Mouse (Mus musculus) MEL (cell line): ENCODE results near the gene Cyp1a1.

ENCODE experiments used
- CTCF ChIP-seq, 3 experiments: IDR thresholded peaks in 2 of 3; conservative IDR thresholded peaks in 1 of 3; 2 replicates each; pipeline ENCODE4 v1.5.1; 2011 to 2012; ENCODE audit warnings: low read length in 3 of 3, low read depth in 2 of 3, mild to moderate bottlenecking in 2 of 3, improper control_type of control experiment in 1 of 3, inconsistent platforms in 1 of 3, mixed read lengths in 1 of 3, moderate library complexity in 1 of 3; ENCODE audit not compliant: control insufficient read depth in 1 of 3, insufficient read depth in 1 of 3, poor library complexity in 1 of 3, severe bottlenecking in 1 of 3
- E2F4 ChIP-seq: IDR thresholded peaks from 2 replicates; pipeline ENCODE4 v1.6.1; 2011; ENCODE audit warnings: low read depth, low read length, improper control_type of control experiment, borderline replicate concordance
- EP300 ChIP-seq, 2 experiments: IDR thresholded peaks; 2 replicates each; pipeline ENCODE4 v1.6.1; 2011; ENCODE audit warnings: improper control_type of control experiment in 2 of 2, low read length in 2 of 2, low read depth in 1 of 2, mild to moderate bottlenecking in 1 of 2
- MAFK ChIP-seq: IDR thresholded peaks from 2 replicates; pipeline ENCODE4 v1.6.1; 2011; ENCODE audit warnings: low read depth, mild to moderate bottlenecking, low read length, improper control_type of control experiment, borderline replicate concordance
- MXI1 ChIP-seq: IDR thresholded peaks from 2 replicates; pipeline ENCODE4 v1.6.1; 2011; ENCODE audit warnings: mild to moderate bottlenecking, low read depth, low read length, improper control_type of control experiment
- MYC ChIP-seq: IDR thresholded peaks from 2 replicates; pipeline ENCODE4 v1.6.1; 2011; ENCODE audit warnings: low read depth, mild to moderate bottlenecking, low read length, improper control_type of control experiment, moderate library complexity
- POLR2A ChIP-seq, 2 experiments: IDR thresholded peaks; 2 replicates each; pipeline ENCODE4 v1.6.1; 2011 to 2012; ENCODE audit warnings: low read length in 2 of 2, mild to moderate bottlenecking in 2 of 2, control low read depth in 1 of 2, improper control_type of control experiment in 1 of 2, low read depth in 1 of 2, moderate library complexity in 1 of 2; ENCODE audit not compliant: control insufficient read depth in 1 of 2, insufficient read depth in 1 of 2, poor library complexity in 1 of 2
- POLR2AphosphoS5 ChIP-seq: IDR thresholded peaks from 2 replicates; pipeline ENCODE4 v1.6.1; 2012; ENCODE audit warnings: low read depth, borderline replicate concordance, mild to moderate bottlenecking, inconsistent platforms, low read length, moderate library complexity, mixed read lengths
- TAL1 ChIP-seq: IDR thresholded peaks from 2 replicates; pipeline ENCODE4 v1.6.1; 2012; ENCODE audit warnings: mild to moderate bottlenecking, inconsistent platforms, low read length, moderate library complexity, mixed read lengths
- UBTF ChIP-seq: IDR thresholded peaks from 2 replicates; pipeline ENCODE4 v1.6.1; 2012; ENCODE audit warnings: low read depth, mild to moderate bottlenecking, inconsistent platforms, low read length, improper control_type of control experiment, moderate library complexity, borderline replicate concordance; ENCODE audit not compliant: insufficient read depth

DNA sequence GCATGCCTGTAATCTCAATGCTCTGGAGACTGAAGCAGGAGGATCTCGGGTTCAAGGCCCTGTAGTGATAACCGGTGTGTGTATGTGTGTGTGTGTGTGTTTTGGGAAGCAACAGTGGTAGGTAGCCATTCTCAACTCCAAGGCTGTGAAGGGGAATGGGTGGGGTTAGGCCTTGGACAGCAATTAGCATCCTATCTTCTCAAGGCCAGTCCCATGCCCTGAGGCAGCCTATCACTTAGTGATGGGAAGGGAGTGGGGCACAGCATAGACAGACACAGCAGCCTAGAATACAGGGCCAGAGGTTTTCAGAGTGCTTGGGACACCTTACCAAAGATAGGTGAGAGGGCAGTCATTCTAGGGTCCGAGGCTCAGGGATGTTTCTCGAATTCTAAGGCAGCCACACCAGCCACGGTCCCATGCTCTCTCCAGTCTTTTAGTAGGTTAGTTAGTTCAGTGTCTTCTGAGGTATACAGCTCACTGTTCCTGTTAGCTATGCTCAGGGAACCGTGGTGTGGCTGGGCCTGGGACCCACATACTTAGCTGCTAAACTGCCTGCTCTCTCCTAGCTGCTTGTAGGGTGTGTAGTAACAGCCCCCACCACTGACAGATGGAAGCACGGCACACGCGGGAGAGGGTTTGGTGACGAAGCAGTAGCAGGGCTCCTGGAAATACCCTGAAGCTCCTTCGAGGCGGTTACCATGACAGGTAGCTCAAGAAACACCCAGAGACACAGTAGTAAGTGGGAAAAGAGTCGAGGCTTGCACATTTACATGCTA lies 45.8 kb upstream of the Cyp1a1 start:
- TF ChIP-seq E2F4 (no peak), POLR2A (IDR thresholded peaks at IDR 0.05; ENCODE audit: control insufficient read depth in 1 of 2, insufficient read depth in 1 of 2, low read depth in 1 of 2, low read length in 2 of 2, poor library complexity in 1 of 2) (no peak), CTCF (IDR thresholded peaks at IDR 0.05 in 2 of 3, conservative IDR thresholded peaks at IDR 0.05 in 1 of 3; ENCODE audit: control insufficient read depth in 1 of 3, insufficient read depth in 1 of 3, low read depth in 2 of 3, low read length in 3 of 3, poor library complexity in 1 of 3, severe bottlenecking in 1 of 3) (no peak), TAL1 (no peak), MYC (no peak), EP300 (IDR thresholded peaks at IDR 0.05; ENCODE audit: low read depth in 1 of 2, low read length in 2 of 2) (no peak), UBTF (no peak), MXI1 (no peak; the same call in 1 of the 2 replicates), POLR2AphosphoS5 (no peak), MAFK (no peak)
